ENCODE assay signal across 8 mouse cellular contexts in genomic region chr9:59679678-59680533, GRCm38 (mm10). TPM values are rescaled to one million over a fixed set of nuclear protein-coding genes. Genes with fewer than 3 reads are reported as not detected.
DNase-seq lines count a peak whose midpoint lies in the region; ATAC-seq and TF ChIP-seq lines count a peak whose summit lies in the region.

Gramd2 (plus strand) TSS chr9:59680144.

- peak within 1 kb of the TSS; percentile 70 for H3K4me3 ChIP-seq in layer of hippocampus, adult 2 months
- H3K4me3 ChIP-seq in embryonic facial prominence, embryonic 11.5 days (ENCODE audit: low read depth, low read length): peak within 1 kb of the TSS; percentile 31
- peak within 1 kb of the TSS; percentile 63 for H3K4me3 ChIP-seq in heart, embryonic 10.5 days
- peak within 1 kb of the TSS; percentile 52 for H3K4me3 ChIP-seq in liver, embryonic 12.5 days
- no peak within 1 kb of the TSS for H3K4me3 ChIP-seq in myocyte
- peak within 1 kb of the TSS; percentile 51 for H3K4me3 ChIP-seq in stomach, embryonic 16.5 days (replicated peaks; ENCODE audit: low read length)

- WGBS in embryonic facial prominence, embryonic 11.5 days: 1% methylated on average over 47 of the region's 47 CpGs
- WGBS in heart, embryonic 10.5 days: 1% methylated on average over 47 of the region's 47 CpGs
- 4% methylated on average over 47 of the region's 47 CpGs for WGBS in liver, embryonic 12.5 days (ENCODE audit: insufficient replicate concordance)
- 2% methylated on average over 47 of the region's 47 CpGs for WGBS in stomach, embryonic 16.5 days

- no peaks in the 10 kb centered on the region for H3K9me3 ChIP-seq in embryonic facial prominence, embryonic 11.5 days (replicated peaks; ENCODE audit: control insufficient read depth, low read length)
- H3K9me3 ChIP-seq in heart, embryonic 10.5 days: no peaks in the 10 kb centered on the region
- no peaks in the 10 kb centered on the region for H3K9me3 ChIP-seq in liver, embryonic 12.5 days (replicated peaks)
- no peaks in the 10 kb centered on the region for H3K9me3 ChIP-seq in stomach, embryonic 16.5 days (replicated peaks; ENCODE audit: control insufficient read depth, low read length)

- peak within 1 kb of the TSS; percentile 69 for H3K4me2 ChIP-seq in embryonic facial prominence, embryonic 11.5 days (ENCODE audit: low read depth, low read length)
- H3K4me2 ChIP-seq in liver, embryonic 12.5 days: peak within 1 kb of the TSS; percentile 84
- no peak within 1 kb of the TSS for H3K4me2 ChIP-seq in myocyte (ENCODE audit: low read depth)
- peak within 1 kb of the TSS; percentile 75 for H3K4me2 ChIP-seq in stomach, embryonic 16.5 days (ENCODE audit: low read depth, low read length)

- peaks cover 11% of the 10 kb centered on the region for H3K36me3 ChIP-seq in embryonic facial prominence, embryonic 11.5 days (replicated peaks; ENCODE audit: control insufficient read depth, insufficient read depth, low read depth, low read length)
- H3K36me3 ChIP-seq in heart, embryonic 10.5 days: peaks cover 47% of the 10 kb centered on the region
- peaks cover 39% of the 10 kb centered on the region for H3K36me3 ChIP-seq in liver, embryonic 12.5 days
- peaks cover 42% of the 10 kb centered on the region for H3K36me3 ChIP-seq in myocyte (ENCODE audit: control insufficient read depth, insufficient read depth)
- H3K36me3 ChIP-seq in stomach, embryonic 16.5 days (ENCODE audit: control insufficient read depth, insufficient read depth, low read length): 0 out of 2 replicates have a peak, but pooled peaks cover 6% of the 10 kb centered on the region

- peak within 1 kb of the TSS; percentile 64 for H3K27ac ChIP-seq in layer of hippocampus, adult 2 months
- no peak within 1 kb of the TSS for H3K27ac ChIP-seq in embryonic facial prominence, embryonic 11.5 days (replicated peaks; ENCODE audit: low read depth, low read length)
- peak within 1 kb of the TSS; percentile 65 for H3K27ac ChIP-seq in heart, embryonic 10.5 days
- no peak within 1 kb of the TSS for H3K27ac ChIP-seq in liver, embryonic 12.5 days
- H3K27ac ChIP-seq in stomach, embryonic 16.5 days (ENCODE audit: low read length): peak within 1 kb of the TSS; percentile 72

- H3K27me3 ChIP-seq in embryonic facial prominence, embryonic 11.5 days (ENCODE audit: control insufficient read depth, insufficient read depth, low read length): no peaks in the 10 kb centered on the region; the same call in 1 of the 2 replicates
- H3K27me3 ChIP-seq in heart, embryonic 10.5 days (ENCODE audit: insufficient read depth, poor library complexity, severe bottlenecking): peaks cover 26% of the 10 kb centered on the region
- H3K27me3 ChIP-seq in liver, embryonic 12.5 days (replicated peaks): peaks cover 49% of the 10 kb centered on the region
- no peaks in the 10 kb centered on the region for H3K27me3 ChIP-seq in myocyte (ENCODE audit: control insufficient read depth, insufficient read depth, insufficient read length)
- no peaks in the 10 kb centered on the region; the same call in 1 of the 2 replicates for H3K27me3 ChIP-seq in stomach, embryonic 16.5 days (ENCODE audit: control insufficient read depth, insufficient read depth, low read length)

- no peak within 1 kb of the TSS for H3ac ChIP-seq in myocyte (ENCODE audit: control insufficient read depth, insufficient read length)

- peak; percentile 66 to 78 for DNase-seq in layer of hippocampus, adult 2 months (ENCODE audit: low spot score in 2 of 2)
- no peak for DNase-seq in layer of hippocampus, adult 8-10 months (ENCODE audit: low spot score in 2 of 2)
- DNase-seq in embryonic facial prominence, embryonic 11.5 days (ENCODE audit: low spot score): peak; percentile 91
- peak; percentile 95 for DNase-seq in heart, embryonic 10.5 days (ENCODE audit: low spot score)
- DNase-seq in kidney, adult 8-10 months: peak; percentile 44 to 60

- H3K9ac ChIP-seq in embryonic facial prominence, embryonic 11.5 days (replicated peaks; ENCODE audit: low read length): peak within 1 kb of the TSS; percentile 4; the same call in 1 of the 2 replicates
- peak within 1 kb of the TSS; percentile 45 for H3K9ac ChIP-seq in liver, embryonic 12.5 days
- peak within 1 kb of the TSS; percentile 61 for H3K9ac ChIP-seq in stomach, embryonic 16.5 days (ENCODE audit: low read length)

- peak; percentile 96 for ATAC-seq in embryonic facial prominence, embryonic 11.5 days (replicated peaks; ENCODE audit: insufficient number of reproducible peaks, low FRiP score, low TSS enrichment, low read depth)
- ATAC-seq in liver, embryonic 12.5 days: peak; percentile 91
- peak; percentile 92 for ATAC-seq in stomach, embryonic 16.5 days (ENCODE audit: insufficient read depth, low FRiP score)

- no peaks in the 10 kb centered on the region for H3K79me2 ChIP-seq in myocyte (ENCODE audit: control insufficient read depth, insufficient read depth)

- H3K4me1 ChIP-seq in embryonic facial prominence, embryonic 11.5 days (ENCODE audit: control insufficient read depth, insufficient read depth, low read length): no peaks in the 10 kb centered on the region
- H3K4me1 ChIP-seq in heart, embryonic 10.5 days: peaks cover 15% of the 10 kb centered on the region
- peaks cover 14% of the 10 kb centered on the region for H3K4me1 ChIP-seq in liver, embryonic 12.5 days
- H3K4me1 ChIP-seq in stomach, embryonic 16.5 days (ENCODE audit: control insufficient read depth, insufficient read depth, low read length): peaks cover 9% of the 10 kb centered on the region

- TF ChIP-seq CTCF in layer of hippocampus, adult 2 months (conservative IDR thresholded peaks at IDR 0.05): no peak

- TF ChIP-seq POLR2A in myocyte (IDR thresholded peaks at IDR 0.05; ENCODE audit: insufficient read length, low read depth): peak; percentile 49

TF ChIP-seq in myocyte, 11 proteins besides CTCF, POLR2A, EP300 and RAD21:
- TF ChIP-seq REST (IDR thresholded peaks at IDR 0.05; ENCODE audit: insufficient read depth, insufficient read length) (no peak), CEBPB (IDR thresholded peaks at IDR 0.05; ENCODE audit: insufficient read depth, poor library complexity, severe bottlenecking) (no peak), E2F4 (IDR thresholded peaks at IDR 0.05; ENCODE audit: insufficient read depth) (no peak), SRF (IDR thresholded peaks at IDR 0.05; ENCODE audit: control insufficient read depth, insufficient read length, low read depth) (no peak), MAX (IDR thresholded peaks at IDR 0.05; ENCODE audit: low read depth) (no peak), POLR2AphosphoS2 (IDR thresholded peaks at IDR 0.05; ENCODE audit: insufficient read length, low read depth) (peak; percentile 96), MYOD1 (IDR thresholded peaks at IDR 0.05; ENCODE audit: control insufficient read depth in 1 of 3, insufficient read length in 2 of 3, low read depth in 2 of 3) (no peak)

RNA-seq across cellular contexts. Expression of gene Gramd2, which starts in this region (rescaled TPM):
- total RNA-seq in layer of hippocampus, adult 2 months (2021): 1 to 10 TPM; 5.7 to 7.5 TPM
- total RNA-seq in layer of hippocampus, adult 8-10 months (2022): 1 to 10 TPM; 6.5 to 9.7 (median 7.3) TPM
- polyA plus RNA-seq in embryonic facial prominence, embryonic 11.5 days (2014; fragmentation: Nextera tagmentation; extraction: Ambion mirVana): 0.31 and 1.0 TPM in 2 replicates
- 0.10 and 0.18 TPM in 2 replicates for polyA plus RNA-seq in heart, embryonic 10.5 days (2016; fragmentation: Nextera tagmentation; extraction: Ambion mirVana)
- 0.04 and 0.07 TPM in 2 replicates for polyA plus RNA-seq in liver, embryonic 12.5 days (2016; fragmentation: Nextera tagmentation; extraction: Ambion mirVana)
- polyA plus RNA-seq in myocyte (2012; fragmentation: generic; extraction: Trizol): 1.5 TPM
- polyA plus RNA-seq in stomach, embryonic 16.5 days (2015; fragmentation: Nextera tagmentation; extraction: Ambion mirVana): 2.2 and 3.6 TPM in 2 replicates

Comparison
In these comparisons a context has a peak if more than half of its experiments do, and no peak if none do; other contexts are left out.
1. DNase-seq: peak in layer of hippocampus, adult 2 months (2 of 2), embryonic facial prominence, embryonic 11.5 days (single experiment) and kidney, adult 8-10 months (2 of 2); none in layer of hippocampus, adult 8-10 months (0 of 2).
2. Peak in DNase-seq, H3K4me3 ChIP-seq and H3K27ac ChIP-seq in heart, embryonic 10.5 days; RNA of the gene not detected or under 1 TPM.
3. Peak in ATAC-seq, H3K4me3 ChIP-seq, H3K9ac ChIP-seq and H3K4me2 ChIP-seq in liver, embryonic 12.5 days; RNA of the gene not detected or under 1 TPM.
4. H3K27ac ChIP-seq: peak in layer of hippocampus, adult 2 months (single experiment) and stomach, embryonic 16.5 days (single experiment); none in embryonic facial prominence, embryonic 11.5 days (single experiment) and liver, embryonic 12.5 days (single experiment).
5. H3K9ac ChIP-seq: peak in every context shown above with its lines; median percentile 61 in stomach, embryonic 16.5 days; 45 in liver, embryonic 12.5 days; 4 in embryonic facial prominence, embryonic 11.5 days.
6. Peak in every context shown above with its lines, with median percentiles within 50 percentile points of each other: ATAC-seq.